Mouse (Mus musculus): ENCODE results near the gene 2410131K14Rik. TPM values are rescaled to one million over a fixed set of nuclear protein-coding genes. Genes with fewer than 3 reads are reported as not detected.

2410131K14Rik gene
- polyA plus RNA-seq, 1 experiment from 2014 or later = 11.1 TPM

DNA sequence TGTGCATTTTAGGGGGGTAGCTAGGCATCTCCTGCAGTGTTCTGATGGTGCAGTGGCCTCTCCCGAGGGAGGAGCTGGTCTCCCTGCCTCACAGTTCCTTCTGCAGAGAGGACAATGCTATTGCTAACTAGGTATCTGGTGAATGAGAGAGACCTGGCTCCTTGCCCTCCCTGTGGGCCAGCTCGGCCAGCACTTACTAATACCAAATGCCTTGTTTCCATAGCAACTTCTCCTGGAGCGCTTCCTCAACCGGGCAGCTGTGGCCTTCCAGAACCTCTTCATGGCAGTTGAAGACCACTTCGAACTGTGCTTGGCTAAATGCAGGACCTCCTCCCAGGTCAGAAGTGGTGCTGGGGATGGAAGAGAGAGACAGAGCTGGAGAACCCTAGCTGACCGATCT is 14.1 kb downstream of the 2410131K14Rik start:
- WGBS = 64% methylated on average over 6 of the region's 6 CpGs
- Histone ChIP-seq H3K36me3 (ENCODE audit: control insufficient read depth, insufficient read depth, low read length) (peaks cover 23% of the 10 kb centered on the region), H3K9ac (ENCODE audit: low read length) (no peak overlapping the region), H3K27me3 (ENCODE audit: control insufficient read depth, insufficient read depth, low read length) (no peaks in the 10 kb centered on the region), H3K4me1 (ENCODE audit: control insufficient read depth, insufficient read depth, low read length) (no peaks in the 10 kb centered on the region; the same call in 1 of the 2 replicates), H3K4me2 (no peak overlapping the region), H3K9me3 (ENCODE audit: control insufficient read depth, low read length) (no peaks in the 10 kb centered on the region), H3K4me3 (ENCODE audit: low read depth, low read length) (no peak overlapping the region), H3K27ac (ENCODE audit: low read depth, low read length) (no peak overlapping the region)
- DNase-seq (ENCODE audit: low spot score, missing footprints) (no peak), ATAC-seq (ENCODE audit: low FRiP score) (no peak)

DNA sequence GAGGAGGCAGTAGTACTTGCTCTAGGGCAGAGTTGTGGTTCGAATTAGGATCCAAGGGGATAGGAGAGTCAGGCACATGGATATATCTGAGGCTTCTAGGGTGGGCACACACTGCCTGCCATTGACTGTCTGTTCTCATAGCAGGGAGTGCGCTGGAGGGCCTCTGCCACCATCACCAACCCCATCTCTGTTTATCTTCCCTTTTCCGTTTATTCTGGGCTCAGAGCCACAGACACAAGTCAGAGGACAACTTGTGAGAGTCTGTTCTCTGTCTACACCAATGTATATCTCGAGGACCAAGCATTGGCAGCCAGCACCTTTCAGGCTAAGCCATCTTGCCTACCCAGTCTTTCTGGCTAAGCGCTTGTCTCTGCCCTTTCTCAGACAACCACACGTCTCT is 14.6 kb downstream of the 2410131K14Rik start:
- H3K4me2 ChIP-seq = no peak overlapping the region
- 86% methylated on average over 6 of the region's 6 CpGs for WGBS
- ATAC-seq (ENCODE audit: low FRiP score) = no peak
- H3K36me3 ChIP-seq (ENCODE audit: control insufficient read depth, insufficient read depth, low read length) = peaks cover 23% of the 10 kb centered on the region
- no peaks in the 10 kb centered on the region for H3K27me3 ChIP-seq (ENCODE audit: control insufficient read depth, insufficient read depth, low read length)
- no peaks in the 10 kb centered on the region; the same call in 1 of the 2 replicates for H3K4me1 ChIP-seq (ENCODE audit: control insufficient read depth, insufficient read depth, low read length)
- no peak overlapping the region for H3K27ac ChIP-seq (ENCODE audit: low read depth, low read length)
- DNase-seq (ENCODE audit: low spot score, missing footprints) = no peak
- no peak overlapping the region for H3K4me3 ChIP-seq (ENCODE audit: low read depth, low read length)
- H3K9ac ChIP-seq (ENCODE audit: low read length) = no peak overlapping the region
- no peaks in the 10 kb centered on the region for H3K9me3 ChIP-seq (ENCODE audit: control insufficient read depth, low read length)

DNA sequence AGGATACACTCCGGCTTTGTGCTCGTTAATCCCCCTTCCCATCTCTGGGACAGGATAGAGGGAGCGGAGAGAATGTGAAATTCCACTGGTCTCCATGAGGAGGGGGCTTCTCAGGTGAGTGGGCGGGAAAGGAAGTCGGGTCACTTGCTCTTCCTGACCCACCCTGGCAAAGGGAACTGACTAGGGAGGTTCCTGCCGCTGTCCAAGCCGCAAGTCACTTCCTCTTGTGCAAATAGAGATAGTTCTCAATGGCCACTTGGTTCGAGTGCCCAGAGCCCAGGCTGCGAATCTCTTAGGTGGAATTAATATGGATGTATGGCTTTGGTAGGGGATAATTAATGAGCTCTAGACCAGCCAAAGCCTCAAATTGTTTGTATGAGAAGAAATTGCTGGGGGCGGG is 15.0 kb downstream of the 2410131K14Rik start:
- no peak overlapping the region for H3K9ac ChIP-seq (ENCODE audit: low read length)
- no peaks in the 10 kb centered on the region; the same call in 1 of the 2 replicates for H3K4me1 ChIP-seq (ENCODE audit: control insufficient read depth, insufficient read depth, low read length)
- no peak overlapping the region for H3K4me2 ChIP-seq
- DNase-seq (ENCODE audit: low spot score, missing footprints) = no peak
- ATAC-seq (ENCODE audit: low FRiP score) = no peak
- H3K4me3 ChIP-seq (ENCODE audit: low read depth, low read length) = no peak overlapping the region
- H3K36me3 ChIP-seq (ENCODE audit: control insufficient read depth, insufficient read depth, low read length) = peaks cover 23% of the 10 kb centered on the region
- no peak overlapping the region for H3K27ac ChIP-seq (ENCODE audit: low read depth, low read length)
- H3K9me3 ChIP-seq (ENCODE audit: control insufficient read depth, low read length) = no peaks in the 10 kb centered on the region
- 91% methylated on average over 10 of the region's 10 CpGs for WGBS
- no peaks in the 10 kb centered on the region for H3K27me3 ChIP-seq (ENCODE audit: control insufficient read depth, insufficient read depth, low read length)

DNA sequence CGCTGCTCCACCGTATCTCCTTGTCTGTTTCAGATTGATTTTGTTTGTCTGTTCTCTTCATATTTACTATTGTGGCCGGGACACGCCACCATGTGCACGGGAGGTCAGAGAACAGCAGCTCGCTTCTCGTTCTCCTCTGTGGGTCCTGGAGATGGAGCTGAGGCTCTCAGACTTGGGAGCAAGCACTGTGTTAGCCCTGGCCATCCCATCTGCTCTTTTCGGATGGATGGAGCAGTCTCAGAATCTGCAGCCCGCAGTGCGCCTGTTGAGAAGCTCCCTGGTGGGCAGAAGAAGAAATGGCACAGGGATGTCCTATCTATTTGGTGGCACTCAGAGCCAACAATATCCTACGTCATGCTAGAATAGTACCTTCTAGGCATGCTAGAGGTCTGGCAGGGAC is 15.6 kb downstream of the 2410131K14Rik start:
- Histone ChIP-seq H3K27me3 (ENCODE audit: control insufficient read depth, insufficient read depth, low read length) (no peaks in the 10 kb centered on the region), H3K4me3 (ENCODE audit: low read depth, low read length) (no peak overlapping the region), H3K36me3 (ENCODE audit: control insufficient read depth, insufficient read depth, low read length) (peaks cover 23% of the 10 kb centered on the region), H3K9ac (ENCODE audit: low read length) (no peak overlapping the region), H3K9me3 (ENCODE audit: control insufficient read depth, low read length) (no peaks in the 10 kb centered on the region), H3K4me2 (no peak overlapping the region), H3K27ac (ENCODE audit: low read depth, low read length) (no peak overlapping the region), H3K4me1 (ENCODE audit: control insufficient read depth, insufficient read depth, low read length) (no peaks in the 10 kb centered on the region; the same call in 1 of the 2 replicates)
- ATAC-seq (ENCODE audit: low FRiP score) (no peak), DNase-seq (ENCODE audit: low spot score, missing footprints) (no peak)
- 95% methylated on average over 11 of the region's 11 CpGs for WGBS

DNA sequence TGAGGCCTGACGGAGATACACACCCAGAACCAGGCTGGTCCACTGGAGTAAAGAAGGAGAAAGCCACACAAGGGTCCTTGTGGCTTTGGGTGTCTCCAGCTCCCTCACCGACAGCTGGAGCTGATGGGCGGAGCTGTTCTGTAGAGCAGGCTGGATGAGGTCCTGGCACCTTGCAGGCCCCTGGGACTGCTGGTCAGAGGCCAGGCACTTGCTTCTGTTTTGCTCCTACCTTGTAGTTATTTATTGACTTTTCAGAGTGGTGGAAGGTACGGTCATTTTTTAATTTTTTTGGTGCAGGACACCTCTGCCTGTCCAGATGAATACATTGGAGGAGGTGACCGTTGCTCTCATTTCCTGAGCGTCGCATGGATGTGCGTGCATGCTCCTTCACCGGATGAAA is 16.2 kb downstream of the 2410131K14Rik start:
- Histone ChIP-seq H3K9me3 (ENCODE audit: control insufficient read depth, low read length) (no peaks in the 10 kb centered on the region), H3K9ac (ENCODE audit: low read length) (no peak overlapping the region), H3K27ac (ENCODE audit: low read depth, low read length) (no peak overlapping the region), H3K27me3 (ENCODE audit: control insufficient read depth, insufficient read depth, low read length) (no peaks in the 10 kb centered on the region), H3K4me3 (ENCODE audit: low read depth, low read length) (no peak overlapping the region), H3K4me1 (ENCODE audit: control insufficient read depth, insufficient read depth, low read length) (no peaks in the 10 kb centered on the region; the same call in 1 of the 2 replicates), H3K36me3 (ENCODE audit: control insufficient read depth, insufficient read depth, low read length) (peaks cover 23% of the 10 kb centered on the region), H3K4me2 (no peak overlapping the region)
- 96% methylated on average over 9 of the region's 9 CpGs for WGBS
- no peak for ATAC-seq (ENCODE audit: low FRiP score)
- DNase-seq (ENCODE audit: low spot score, missing footprints) = no peak

DNA sequence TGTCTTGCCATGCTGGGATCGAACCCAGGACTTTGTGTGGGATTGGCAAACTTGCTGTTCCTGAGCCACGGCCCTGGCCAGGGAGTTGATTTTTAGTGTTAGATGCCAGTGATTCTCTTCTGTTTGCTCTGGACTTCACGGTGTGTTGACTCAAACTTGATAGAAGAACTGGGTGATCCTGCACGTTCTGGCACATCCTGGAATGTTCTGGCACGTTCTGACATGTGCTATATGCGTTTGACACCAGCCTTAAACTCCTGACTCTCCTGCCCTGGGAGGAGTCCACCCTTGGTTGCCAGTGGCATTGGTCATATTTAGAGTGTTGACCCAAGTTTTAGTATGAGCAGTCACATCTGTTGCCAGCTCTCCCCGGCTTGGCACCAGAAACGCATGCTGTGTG is 17.4 kb downstream of the 2410131K14Rik start:
- no peaks in the 10 kb centered on the region; the same call in 1 of the 2 replicates for H3K4me1 ChIP-seq (ENCODE audit: control insufficient read depth, insufficient read depth, low read length)
- H3K4me3 ChIP-seq (ENCODE audit: low read depth, low read length) = no peak overlapping the region
- no peaks in the 10 kb centered on the region for H3K27me3 ChIP-seq (ENCODE audit: control insufficient read depth, insufficient read depth, low read length)
- H3K27ac ChIP-seq (ENCODE audit: low read depth, low read length) = no peak overlapping the region
- H3K9ac ChIP-seq (ENCODE audit: low read length) = no peak overlapping the region
- H3K9me3 ChIP-seq (ENCODE audit: control insufficient read depth, low read length) = no peaks in the 10 kb centered on the region
- H3K36me3 ChIP-seq (ENCODE audit: control insufficient read depth, insufficient read depth, low read length) = peaks cover 14% of the 10 kb centered on the region
- H3K4me2 ChIP-seq = no peak overlapping the region
- ATAC-seq (ENCODE audit: low FRiP score) (no peak), DNase-seq (ENCODE audit: low spot score, missing footprints) (no peak)
- WGBS = 90% methylated on average over 8 of the region's 8 CpGs

DNA sequence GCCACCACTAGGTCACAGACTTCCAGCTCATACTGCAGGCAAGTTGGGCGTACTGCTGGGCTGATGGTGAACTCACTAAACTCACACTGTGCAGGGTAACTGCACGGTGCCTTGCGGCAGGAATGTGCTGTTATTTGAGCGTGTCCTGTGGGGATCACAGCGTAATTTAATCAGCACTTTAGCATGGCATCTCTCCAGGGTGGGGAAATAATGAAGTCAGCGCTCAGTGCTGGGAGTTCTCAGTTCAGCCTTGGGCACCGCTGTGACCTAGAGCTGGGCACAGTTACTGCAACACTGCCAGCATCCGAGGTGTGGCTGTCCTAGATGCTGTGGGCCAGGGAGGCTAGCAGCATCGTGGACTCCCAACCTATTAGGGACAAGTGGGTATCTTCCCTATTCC is 19.3 kb downstream of the 2410131K14Rik start:
- Histone ChIP-seq H3K4me3 (ENCODE audit: low read depth, low read length) (no peak overlapping the region), H3K9me3 (ENCODE audit: control insufficient read depth, low read length) (no peaks in the 10 kb centered on the region), H3K4me1 (ENCODE audit: control insufficient read depth, insufficient read depth, low read length) (peaks cover 2% of the 10 kb centered on the region; the same call in 1 of the 2 replicates), H3K4me2 (no peak overlapping the region), H3K27me3 (ENCODE audit: control insufficient read depth, insufficient read depth, low read length) (no peaks in the 10 kb centered on the region), H3K9ac (ENCODE audit: low read length) (no peak overlapping the region), H3K36me3 (ENCODE audit: control insufficient read depth, insufficient read depth, low read length) (peaks cover 14% of the 10 kb centered on the region), H3K27ac (ENCODE audit: low read depth, low read length) (no peak overlapping the region)
- ATAC-seq (ENCODE audit: low FRiP score) (no peak), DNase-seq (ENCODE audit: low spot score, missing footprints) (no peak)
- WGBS = 83% methylated on average over 9 of the region's 9 CpGs

DNA sequence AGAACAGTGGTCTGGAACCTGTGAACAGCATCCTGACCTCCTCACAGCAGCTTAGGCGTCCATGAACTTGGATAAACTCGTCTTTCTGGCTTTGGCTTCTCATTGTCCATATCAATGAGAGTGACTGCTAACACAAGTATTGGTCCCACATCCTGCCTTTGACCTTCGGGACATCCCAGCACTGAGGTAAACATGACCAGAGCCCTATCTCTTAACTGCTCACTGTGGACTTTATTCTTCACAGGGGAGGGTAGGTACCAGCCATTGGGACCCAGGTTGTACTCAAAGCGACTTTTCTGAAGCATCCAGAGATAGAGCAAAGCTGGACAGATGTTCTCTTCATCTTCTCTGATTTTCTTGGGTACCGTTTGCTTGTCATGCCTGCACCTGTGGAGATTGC is 20.3 kb downstream of the 2410131K14Rik start:
- 0 out of 2 replicates have a peak overlapping the region, but pooled peaks have one; percentile 2 for H3K27ac ChIP-seq (ENCODE audit: low read depth, low read length)

DNA sequence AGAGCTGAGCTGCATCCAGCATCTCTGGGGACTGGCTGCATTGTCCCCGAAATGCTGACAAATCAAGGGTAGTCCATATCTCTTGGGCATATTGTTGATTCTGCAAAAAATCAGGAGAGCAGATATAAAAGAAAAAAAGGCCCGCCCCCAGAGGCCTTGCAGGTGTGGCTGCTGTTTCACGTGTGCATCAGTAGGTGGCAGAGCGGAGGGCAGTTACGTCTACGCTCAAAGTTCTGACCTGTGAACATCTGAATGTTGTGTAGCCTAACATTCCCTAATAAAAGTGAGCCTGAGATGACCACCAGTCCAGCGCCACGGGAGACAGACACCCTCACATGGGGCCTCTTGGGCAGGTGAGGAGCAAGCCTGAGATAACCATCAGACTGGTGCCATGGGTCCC is 21.3 kb downstream of the 2410131K14Rik start:
- peaks cover 2% of the 10 kb centered on the region; the same call in 1 of the 2 replicates for H3K27me3 ChIP-seq (ENCODE audit: control insufficient read depth, insufficient read depth, low read length)
- peaks cover 6% of the 10 kb centered on the region for H3K36me3 ChIP-seq (ENCODE audit: control insufficient read depth, insufficient read depth, low read length)
- H3K9ac ChIP-seq (ENCODE audit: low read length) = no peak overlapping the region
- WGBS = 36% methylated on average over 8 of the region's 8 CpGs
- no peak overlapping the region for H3K4me2 ChIP-seq
- H3K4me1 ChIP-seq (ENCODE audit: control insufficient read depth, insufficient read depth, low read length) = 0 out of 2 replicates have a peak, but pooled peaks cover 2% of the 10 kb centered on the region
- ATAC-seq (ENCODE audit: low FRiP score) (no peak), DNase-seq (ENCODE audit: low spot score, missing footprints) (no peak)
- H3K27ac ChIP-seq (ENCODE audit: low read depth, low read length) = no peak overlapping the region
- H3K4me3 ChIP-seq (ENCODE audit: low read depth, low read length) = no peak overlapping the region
- H3K9me3 ChIP-seq (ENCODE audit: control insufficient read depth, low read length) = no peaks in the 10 kb centered on the region

More for the DNA sequence above, 20.3 kb downstream of the 2410131K14Rik start:
- no peaks in the 10 kb centered on the region for H3K27me3 ChIP-seq (ENCODE audit: control insufficient read depth, insufficient read depth, low read length)
- H3K4me2 ChIP-seq = no peak overlapping the region
- H3K9me3 ChIP-seq (ENCODE audit: control insufficient read depth, low read length) = no peaks in the 10 kb centered on the region
- 82% methylated on average over 5 of the region's 5 CpGs for WGBS
- peaks cover 14% of the 10 kb centered on the region for H3K36me3 ChIP-seq (ENCODE audit: control insufficient read depth, insufficient read depth, low read length)
- H3K9ac ChIP-seq (ENCODE audit: low read length) = no peak overlapping the region
- no peak for DNase-seq (ENCODE audit: low spot score, missing footprints)
- ATAC-seq (ENCODE audit: low FRiP score) = no peak
- H3K4me1 ChIP-seq (ENCODE audit: control insufficient read depth, insufficient read depth, low read length) = 0 out of 2 replicates have a peak, but pooled peaks cover 2% of the 10 kb centered on the region
- no peak overlapping the region for H3K4me3 ChIP-seq (ENCODE audit: low read depth, low read length)
